Mouse (Mus musculus) spleen, adult 12 weeks (tissue): Measurements from ENCODE around the gene Sun3.

Source experiments
- DNase-seq: peaks from one replicate; pipeline ENCODE4 v3.0.0; 2022; ENCODE audit warnings: low spot score

Gene Sun3

DNA sequence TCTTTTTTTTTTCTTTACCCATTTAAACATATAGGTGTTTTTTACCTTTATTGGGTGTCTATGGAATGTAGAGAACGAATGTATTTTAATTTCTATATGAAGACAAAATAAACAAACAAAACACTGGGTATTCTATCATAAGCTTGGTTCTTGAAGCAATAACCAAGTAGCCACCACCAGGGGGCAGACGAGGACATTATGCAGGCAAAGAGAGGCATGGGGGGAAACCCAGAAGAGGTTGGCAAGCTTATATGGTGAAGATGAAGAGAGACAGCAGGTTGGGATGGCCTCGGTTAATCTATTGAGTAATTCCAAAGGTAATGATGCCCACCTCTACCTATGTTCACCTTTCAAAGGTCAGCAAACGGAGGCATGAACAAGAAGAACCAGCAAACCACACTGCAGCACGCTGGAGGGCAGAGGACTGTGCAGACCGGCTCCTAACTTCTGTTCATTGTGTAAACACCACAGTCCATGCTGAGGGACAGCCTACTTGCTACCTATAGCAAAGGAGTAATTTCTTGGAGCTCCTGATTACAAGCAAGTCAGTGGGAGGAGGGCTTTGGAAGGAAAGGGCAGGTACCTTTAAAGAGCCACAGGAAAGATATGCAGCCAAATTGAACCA lies 65.4 kb downstream of the Sun3 start:
- peak; percentile 12 for DNase-seq

- DNase-seq, result no peak
These were observed 70.6 kb downstream of the Sun3 start for GRCm38 (mm10) chr11:8978154-8978553.

GRCm38 (mm10) chr11:8973166-8973565 lies 75.6 kb downstream of the Sun3 start, which contains the start of gene Pkd1l1:
Gene Pkd1l1 (minus strand): TSS chr11:8973266.
- no peak for DNase-seq

DNA sequence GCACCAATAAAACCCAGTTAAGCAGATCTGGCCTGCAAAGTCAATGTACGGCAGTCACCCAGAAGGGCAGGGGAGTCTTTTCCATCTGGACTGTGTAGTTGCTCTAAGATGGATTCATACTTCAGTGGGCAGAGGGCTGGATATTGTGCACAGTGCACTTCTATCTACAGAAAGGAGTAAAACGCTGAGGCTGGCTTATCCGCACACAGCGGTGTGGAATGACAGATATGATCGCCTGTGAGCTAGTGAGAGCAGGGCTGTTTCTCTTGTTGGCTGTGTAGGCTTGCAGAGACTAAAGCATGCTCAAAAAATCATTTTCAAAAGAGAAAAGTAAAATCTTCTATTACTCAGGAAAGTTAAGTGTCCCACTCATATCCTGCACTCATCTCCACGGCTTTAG lies 76.7 kb downstream of the Sun3 start:
- no peak for DNase-seq

- DNase-seq, result no peak
These were observed 78.3 kb downstream of the Sun3 start for GRCm38 (mm10) chr11:8970509-8970908.

DNA sequence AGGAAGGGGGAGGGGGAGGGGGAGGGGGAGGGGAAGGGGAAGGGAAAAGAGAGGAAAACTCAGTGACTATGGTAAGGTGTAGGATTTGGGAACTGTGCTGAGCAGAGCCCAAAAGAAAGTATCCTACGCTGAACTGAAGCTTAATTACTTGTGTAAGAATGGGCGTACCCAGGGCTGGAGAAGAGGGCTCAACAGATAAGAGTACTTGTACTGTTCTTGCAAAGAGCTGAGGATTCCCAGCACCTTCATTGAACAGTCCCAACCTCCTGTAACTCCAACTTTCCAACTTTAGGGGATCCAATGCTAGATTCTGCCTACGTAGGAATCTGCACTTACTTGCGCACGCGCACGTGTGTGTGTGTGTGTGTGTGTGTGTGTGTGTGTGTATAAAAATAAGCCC lies 80.7 kb downstream of the Sun3 start:
- no peak for DNase-seq
